In the genomic region with DNA sequence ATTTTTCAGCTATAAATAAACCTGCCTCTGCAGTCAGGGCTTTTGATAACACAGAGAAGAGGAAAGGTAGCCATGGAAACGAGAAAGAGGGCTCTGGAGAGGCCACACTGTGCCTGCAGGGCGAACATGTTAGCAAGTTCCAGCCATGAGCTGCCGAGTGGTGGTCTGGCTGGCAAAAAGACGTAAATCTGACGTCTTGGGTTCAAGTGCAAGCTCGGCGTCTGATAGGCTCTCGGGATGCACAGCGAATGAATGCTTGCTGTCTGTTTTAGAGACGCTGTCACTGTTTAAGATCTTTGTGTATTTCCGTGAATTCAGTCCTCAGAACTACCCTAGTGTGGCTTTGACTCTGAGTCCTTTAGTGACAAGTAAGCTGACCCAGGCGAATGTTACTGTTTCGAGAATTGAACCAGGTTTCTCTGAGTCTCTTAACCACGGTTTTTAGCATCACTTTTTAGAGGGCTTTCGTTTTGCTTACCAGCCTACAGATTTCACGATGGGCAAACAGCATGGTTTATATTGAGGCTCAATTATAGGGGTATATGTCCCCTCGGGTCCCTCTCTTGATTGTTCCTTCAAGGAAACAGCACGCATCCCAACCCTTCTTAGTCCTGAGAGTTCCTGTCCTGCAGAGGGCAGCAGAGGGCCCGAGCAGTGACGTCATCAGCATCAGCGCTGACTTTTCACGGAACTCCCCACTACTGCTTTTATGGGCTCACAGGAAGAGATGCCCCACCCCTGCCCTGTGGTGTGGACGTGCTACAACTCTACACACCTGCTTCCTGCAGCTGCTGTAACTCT, we compare ENCODE assay signal across 8 mouse cellular contexts. TPM values are rescaled to one million over a fixed set of nuclear protein-coding genes. Genes with fewer than 3 reads are reported as not detected.
A peak's percentile ranks its signal among the peaks of the same experiment; 100 is the strongest.
DNase-seq lines count a peak whose midpoint lies in the region; ATAC-seq and TF ChIP-seq lines count a peak whose summit lies in the region.

No protein-coding gene starts in this region.

- peak; percentile 82 for DNase-seq in adrenal gland, adult 2 months
- DNase-seq in embryonic facial prominence, embryonic 10.5 days (ENCODE audit: low spot score): peak; percentile 85
- DNase-seq in left cerebral cortex, postnatal 36 days (ENCODE audit: low spot score in 2 of 2): peak; percentile 68 to 71
- peak; percentile 82 for DNase-seq in midbrain, embryonic 10.5 days (ENCODE audit: low spot score)
- DNase-seq in right cerebral cortex, postnatal 36 days (ENCODE audit: low spot score in 2 of 2): peak; percentile 49 to 51
- peak; percentile 56 to 83 for DNase-seq in urinary bladder, postnatal 4 days (ENCODE audit: low spot score in 2 of 2)

- H3K9ac ChIP-seq in intestine, postnatal 0 days (ENCODE audit: low read depth, low read length): no peak overlapping the region

- H3K36me3 ChIP-seq in embryonic facial prominence, embryonic 10.5 days (replicated peaks): no peaks in the 10 kb centered on the region
- no peaks in the 10 kb centered on the region for H3K36me3 ChIP-seq in intestine, postnatal 0 days (ENCODE audit: control insufficient read depth, insufficient read depth)
- no peaks in the 10 kb centered on the region for H3K36me3 ChIP-seq in midbrain, embryonic 10.5 days

- peak; percentile 98 for TF ChIP-seq CTCF in intestine, postnatal 0 days (IDR thresholded peaks at IDR 0.05; ENCODE audit: low read depth)

- no peaks in the 10 kb centered on the region for H3K9me3 ChIP-seq in embryonic facial prominence, embryonic 10.5 days
- no peaks in the 10 kb centered on the region for H3K9me3 ChIP-seq in intestine, postnatal 0 days (ENCODE audit: control insufficient read depth)
- H3K9me3 ChIP-seq in midbrain, embryonic 10.5 days (replicated peaks): no peaks in the 10 kb centered on the region

- intact Hi-C loops in left cerebral cortex, postnatal 36 days (cut with DNase I): no loop called here

- H3K27ac ChIP-seq in embryonic facial prominence, embryonic 10.5 days (replicated peaks): peak overlapping the region; percentile 82
- peak overlapping the region; percentile 15; the same call in 1 of the 2 replicates for H3K27ac ChIP-seq in intestine, postnatal 0 days (ENCODE audit: low read depth, low read length)
- peak overlapping the region; percentile 75 for H3K27ac ChIP-seq in midbrain, embryonic 10.5 days (replicated peaks)

- peak; percentile 64 for ATAC-seq in granulocyte monocyte progenitor cell, adult 5-6 weeks (replicated peaks; ENCODE audit: poor library complexity, severe bottlenecking)
- ATAC-seq in intestine, postnatal 0 days: peak; percentile 68

- 41% methylated on average over 23 of the region's 23 CpGs for WGBS in embryonic facial prominence, embryonic 10.5 days
- 42% methylated on average over 23 of the region's 23 CpGs for WGBS in intestine, postnatal 0 days
- 48% methylated on average over 23 of the region's 23 CpGs for WGBS in midbrain, embryonic 10.5 days

- no peaks in the 10 kb centered on the region for H3K27me3 ChIP-seq in embryonic facial prominence, embryonic 10.5 days (replicated peaks; ENCODE audit: low read depth, poor library complexity, severe bottlenecking)
- no peaks in the 10 kb centered on the region for H3K27me3 ChIP-seq in intestine, postnatal 0 days (replicated peaks; ENCODE audit: control insufficient read depth, insufficient read depth, low read length)
- no peaks in the 10 kb centered on the region for H3K27me3 ChIP-seq in midbrain, embryonic 10.5 days (ENCODE audit: low read depth, poor library complexity, severe bottlenecking)

- H3K4me2 ChIP-seq in intestine, postnatal 0 days (replicated peaks; ENCODE audit: low read depth): peak overlapping the region; percentile 56

- H3K4me3 ChIP-seq in embryonic facial prominence, embryonic 10.5 days: peak overlapping the region; percentile 56
- H3K4me3 ChIP-seq in intestine, postnatal 0 days (ENCODE audit: low read depth, low read length): peak overlapping the region; percentile 17; the same call in 1 of the 2 replicates
- H3K4me3 ChIP-seq in midbrain, embryonic 10.5 days: peak overlapping the region; percentile 47

- peaks cover 14% of the 10 kb centered on the region for H3K4me1 ChIP-seq in embryonic facial prominence, embryonic 10.5 days
- no peaks in the 10 kb centered on the region for H3K4me1 ChIP-seq in intestine, postnatal 0 days (replicated peaks; ENCODE audit: control insufficient read depth, insufficient read depth, low read length)
- peaks cover 25% of the 10 kb centered on the region for H3K4me1 ChIP-seq in midbrain, embryonic 10.5 days

RNA-seq across cellular contexts. Expression of a gene that starts 20.8 kb away (rescaled TPM):
- total RNA-seq in adrenal gland, adult 2 months (2021): not detected
- not detected in 2 replicates for polyA plus RNA-seq in adrenal gland, adult 2 months (2012; rRNA removed)
- polyA plus RNA-seq in embryonic facial prominence, embryonic 10.5 days (2016; fragmentation: Nextera tagmentation; extraction: Ambion mirVana): 0.29 and 0.94 TPM in 2 replicates
- not detected in 2 replicates for total RNA-seq in granulocyte monocyte progenitor cell, adult 5-6 weeks (2014; fragmentation: Nextera tagmentation)
- total RNA-seq in granulocyte monocyte progenitor cell, adult 5-6 weeks (2017): not detected in 2 replicates
- not detected in 2 replicates for polyA plus RNA-seq in intestine, postnatal 0 days (2015; fragmentation: Nextera tagmentation; extraction: Ambion mirVana)
- total RNA-seq in left cerebral cortex, postnatal 36 days (2021): not detected
- 0.10 TPM in 1 of 2 replicates, not detected in the other for polyA plus RNA-seq in midbrain, embryonic 10.5 days (2016; fragmentation: Nextera tagmentation; extraction: Ambion mirVana)

RNA-seq across cellular contexts. Expression of a gene that starts 48.5 kb away (rescaled TPM):
- 1 to 10 TPM in 1 of 2 experiments, not detected in 1; 2.5 TPM for total RNA-seq in adrenal gland, adult 2 months (2021)
- 0.08 and 0.24 TPM in 2 replicates for polyA plus RNA-seq in adrenal gland, adult 2 months (2012; rRNA removed)
- polyA plus RNA-seq in embryonic facial prominence, embryonic 10.5 days (2016; fragmentation: Nextera tagmentation; extraction: Ambion mirVana): not detected in 2 replicates
- total RNA-seq in granulocyte monocyte progenitor cell, adult 5-6 weeks (2014; fragmentation: Nextera tagmentation): not detected in 2 replicates
- total RNA-seq in granulocyte monocyte progenitor cell, adult 5-6 weeks (2017): not detected in 2 replicates
- polyA plus RNA-seq in intestine, postnatal 0 days (2015; fragmentation: Nextera tagmentation; extraction: Ambion mirVana): 6.7 and 7.0 TPM in 2 replicates
- not detected for total RNA-seq in left cerebral cortex, postnatal 36 days (2021)
- not detected in 2 replicates for polyA plus RNA-seq in midbrain, embryonic 10.5 days (2016; fragmentation: Nextera tagmentation; extraction: Ambion mirVana)

Comparison
In these comparisons a context has a peak if more than half of its experiments do, and no peak if none do; other contexts are left out.
1. Peak in every context shown above with its lines: DNase-seq, ATAC-seq, H3K4me3 ChIP-seq and H3K27ac ChIP-seq.
2. H3K27ac ChIP-seq: peak in every context shown above with its lines; median percentile 82 in embryonic facial prominence, embryonic 10.5 days; 75 in midbrain, embryonic 10.5 days; 15 in intestine, postnatal 0 days.